ENCODE assay signal across 8 mouse cellular contexts in the genomic region with DNA sequence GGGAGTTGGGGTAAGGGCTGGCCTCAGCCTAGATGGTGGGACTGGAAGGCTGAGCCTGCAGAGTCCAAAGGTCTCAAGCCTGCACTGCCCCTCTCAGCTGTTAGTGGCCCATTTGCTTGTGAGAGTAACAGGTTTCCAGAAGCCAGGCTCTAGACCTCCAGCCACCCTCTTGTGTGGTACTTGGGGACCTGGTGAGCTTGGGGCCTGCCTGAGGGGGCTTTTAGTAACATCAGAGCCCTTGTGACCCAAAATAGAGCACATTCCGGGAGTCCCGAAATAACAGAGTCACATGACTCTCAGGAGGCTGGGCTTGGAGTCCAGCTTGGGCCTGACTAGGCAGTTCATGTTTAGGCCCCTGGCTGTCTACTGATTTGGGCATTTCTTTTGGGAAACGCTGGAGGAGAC. TPM values are rescaled to one million over a fixed set of nuclear protein-coding genes. Genes with fewer than 3 reads are reported as not detected.
DNase-seq lines count a peak whose midpoint lies in the region; ATAC-seq and TF ChIP-seq lines count a peak whose summit lies in the region.

No protein-coding gene starts in this region.

- no peak overlapping the region for H3K27ac ChIP-seq in forebrain, embryonic 12.5 days
- no peak overlapping the region for H3K27ac ChIP-seq in forebrain, embryonic 15.5 days (replicated peaks)
- H3K27ac ChIP-seq in left cerebral cortex, adult 2 months: no peak overlapping the region

- H3K36me3 ChIP-seq in forebrain, embryonic 12.5 days (replicated peaks): no peaks in the 10 kb centered on the region
- no peaks in the 10 kb centered on the region for H3K36me3 ChIP-seq in forebrain, embryonic 15.5 days

- no peak for ATAC-seq in forebrain, embryonic 12.5 days (ENCODE audit: low FRiP score)
- ATAC-seq in forebrain, embryonic 15.5 days (replicated peaks): no peak

- peaks cover 22% of the 10 kb centered on the region for H3K27me3 ChIP-seq in forebrain, embryonic 12.5 days
- H3K27me3 ChIP-seq in forebrain, embryonic 15.5 days: no peaks in the 10 kb centered on the region

- peaks cover 72% of the 10 kb centered on the region for H3K4me1 ChIP-seq in forebrain, embryonic 12.5 days
- peaks cover 48% of the 10 kb centered on the region for H3K4me1 ChIP-seq in forebrain, embryonic 15.5 days

- H3K4me2 ChIP-seq in forebrain, embryonic 12.5 days: peak overlapping the region; percentile 89
- no peak overlapping the region for H3K4me2 ChIP-seq in forebrain, embryonic 15.5 days (replicated peaks)

- intact Hi-C loops in gastrocnemius, postnatal 14 days (cut with DNase I; ENCODE audit: low total_unique reads): loop anchor here (5.0 kb wide), 1 partner anchor 53 kb away; no protein-coding TSS in a partner anchor
- intact Hi-C loops in left cerebral cortex, adult 2 months (cut with DNase I): loop anchor here (2.0 to 5.0 kb wide), 2 partner anchors 79 to 127 kb away; no protein-coding TSS in a partner anchor

- WGBS in forebrain, embryonic 12.5 days: 12% methylated on average over 3 of the region's 3 CpGs
- 18% methylated on average over 3 of the region's 3 CpGs for whole genome bisulfite sequencing in forebrain, embryonic 15.5 days

- H3K4me3 ChIP-seq in forebrain, embryonic 12.5 days (replicated peaks): no peak overlapping the region
- H3K4me3 ChIP-seq in forebrain, embryonic 15.5 days: no peak overlapping the region
- no peak overlapping the region for H3K4me3 ChIP-seq in left cerebral cortex, adult 2 months

- H3K9me3 ChIP-seq in forebrain, embryonic 12.5 days: no peaks in the 10 kb centered on the region
- H3K9me3 ChIP-seq in forebrain, embryonic 15.5 days: no peaks in the 10 kb centered on the region

- TF ChIP-seq CTCF in left cerebral cortex, adult 2 months (IDR thresholded peaks at IDR 0.05): no peak

- peak; percentile 50 for DNase-seq in gastrocnemius, postnatal 14 days
- DNase-seq in kidney, adult 11 months: peak; percentile 75
- DNase-seq in lung, postnatal 36 days: peak; percentile 65
- no peak for DNase-seq in left cerebral cortex, adult 2 months (ENCODE audit: extremely low spot score in 1 of 2, low spot score in 2 of 2)
- DNase-seq in spleen, postnatal 14 days (ENCODE audit: low spot score in 2 of 2): no peak
- DNase-seq in spleen, postnatal 36 days (ENCODE audit: low spot score in 2 of 2): no peak

- H3K9ac ChIP-seq in forebrain, embryonic 12.5 days: no peak overlapping the region
- H3K9ac ChIP-seq in forebrain, embryonic 15.5 days (replicated peaks): no peak overlapping the region

RNA-seq across cellular contexts. Expression of a gene that starts 3.4 kb away (rescaled TPM):
- 6.7 and 7.8 TPM in 2 replicates for polyA plus RNA-seq in forebrain, embryonic 12.5 days (2016; fragmentation: Nextera tagmentation; extraction: Ambion mirVana)
- polyA plus RNA-seq in forebrain, embryonic 15.5 days (2015; fragmentation: Nextera tagmentation; extraction: Ambion mirVana): 3.2 TPM in 2 replicates
- total RNA-seq in gastrocnemius, postnatal 14 days (2021): 10 to 100 TPM; 48.4 to 53.6 TPM
- 10 to 100 TPM; 24.4 to 25.4 TPM for total RNA-seq in left cerebral cortex, adult 2 months (2021)

Comparison
In these comparisons a context has a peak if more than half of its experiments do, and no peak if none do; other contexts are left out.
1. DNase-seq: peak in gastrocnemius, postnatal 14 days (single experiment), kidney, adult 11 months (single experiment) and lung, postnatal 36 days (single experiment); none in left cerebral cortex, adult 2 months (0 of 2), spleen, postnatal 14 days (0 of 2) and spleen, postnatal 36 days (0 of 2).